Mouse (Mus musculus): ENCODE results near the gene Ripor3. TPM values are rescaled to one million over a fixed set of nuclear protein-coding genes. Genes with fewer than 3 reads are reported as not detected.
A peak's percentile ranks its signal among the peaks of the same experiment; 100 is the strongest.

The Ripor3 gene
- polyA plus RNA-seq, 2 experiments: 5.3 to 21.0 TPM

- Histone ChIP-seq H3K36me3 (ENCODE audit: control insufficient read depth, insufficient read depth, low read length) (0 out of 2 replicates have a peak, but pooled peaks cover 3% of the 10 kb centered on the region), H3K4me1 (ENCODE audit: control insufficient read depth, insufficient read depth, low read length) (peaks cover 33% of the 10 kb centered on the region), H3K4me3 (replicated peaks; ENCODE audit: low read length) (no peak overlapping the region), H3K9me3 (ENCODE audit: control insufficient read depth, low read length) (no peaks in the 10 kb centered on the region), H3K27me3 (ENCODE audit: control insufficient read depth, insufficient read depth, low read length) (no peaks in the 10 kb centered on the region), H3K4me2 (replicated peaks; ENCODE audit: low read depth, low read length, severe bottlenecking) (no peak overlapping the region), H3K27ac (replicated peaks; ENCODE audit: low read depth, low read length) (no peak overlapping the region), H3K9ac (ENCODE audit: low read depth, low read length, severe bottlenecking) (no peak overlapping the region)
- TF ChIP-seq POLR2A (IDR thresholded peaks at IDR 0.05; ENCODE audit: borderline replicate concordance, extremely low read depth, insufficient read depth, insufficient read length): no peak
- DNase-seq (ENCODE audit: low spot score): no peak
- 74% methylated on average over 3 of the region's 3 CpGs for WGBS
- no peak for ATAC-seq (ENCODE audit: low FRiP score, low read depth)
Observed at GRCm38 (mm10) chr2:167935956-167936355, 74.5 kb downstream of the Ripor3 start.

GRCm38 (mm10) chr2:167933397-167933796, 77.0 kb downstream of the Ripor3 start:
- 44% methylated on average over 7 of the region's 7 CpGs for WGBS
- no peak overlapping the region; the same call in 1 of the 2 replicates for H3K27ac ChIP-seq (replicated peaks; ENCODE audit: low read depth, low read length)
- no peak for DNase-seq (ENCODE audit: low spot score)
- H3K4me2 ChIP-seq (replicated peaks; ENCODE audit: low read depth, low read length, severe bottlenecking): peak overlapping the region; percentile 91
- H3K9me3 ChIP-seq (ENCODE audit: control insufficient read depth, low read length): no peaks in the 10 kb centered on the region
- no peaks in the 10 kb centered on the region for H3K27me3 ChIP-seq (ENCODE audit: control insufficient read depth, insufficient read depth, low read length)
- no peaks in the 10 kb centered on the region for H3K36me3 ChIP-seq (ENCODE audit: control insufficient read depth, insufficient read depth, low read length)
- H3K4me1 ChIP-seq (ENCODE audit: control insufficient read depth, insufficient read depth, low read length): peaks cover 17% of the 10 kb centered on the region
- no peak for TF ChIP-seq POLR2A (IDR thresholded peaks at IDR 0.05; ENCODE audit: borderline replicate concordance, extremely low read depth, insufficient read depth, insufficient read length)
- peak overlapping the region; percentile 90 for H3K4me3 ChIP-seq (replicated peaks; ENCODE audit: low read length)
- H3K9ac ChIP-seq (ENCODE audit: low read depth, low read length, severe bottlenecking): peak overlapping the region; percentile 85
- no peak for ATAC-seq (ENCODE audit: low FRiP score, low read depth)

GRCm38 (mm10) chr2:167932727-167933231, 77.6 kb downstream of the Ripor3 start:
- WGBS: 2% methylated on average over 18 of the region's 18 CpGs
- no peak overlapping the region for H3K27ac ChIP-seq (replicated peaks; ENCODE audit: low read depth, low read length)
- no peaks in the 10 kb centered on the region for H3K36me3 ChIP-seq (ENCODE audit: control insufficient read depth, insufficient read depth, low read length)
- H3K4me1 ChIP-seq (ENCODE audit: control insufficient read depth, insufficient read depth, low read length): peaks cover 17% of the 10 kb centered on the region
- ATAC-seq (ENCODE audit: low FRiP score, low read depth) (peak; percentile 16; the same call in 1 of the 2 replicates), DNase-seq (ENCODE audit: low spot score) (no peak)
- H3K4me2 ChIP-seq (replicated peaks; ENCODE audit: low read depth, low read length, severe bottlenecking): peak overlapping the region; percentile 91
- no peaks in the 10 kb centered on the region for H3K27me3 ChIP-seq (ENCODE audit: control insufficient read depth, insufficient read depth, low read length)
- TF ChIP-seq POLR2A (IDR thresholded peaks at IDR 0.05; ENCODE audit: borderline replicate concordance, extremely low read depth, insufficient read depth, insufficient read length): no peak
- H3K9me3 ChIP-seq (ENCODE audit: control insufficient read depth, low read length): no peaks in the 10 kb centered on the region
- peak overlapping the region; percentile 85 for H3K9ac ChIP-seq (ENCODE audit: low read depth, low read length, severe bottlenecking)
- H3K4me3 ChIP-seq (replicated peaks; ENCODE audit: low read length): peak overlapping the region; percentile 90

GRCm38 (mm10) chr2:167931985-167932726, 78.3 kb downstream of the Ripor3 start, which contains the start of gene Ptpn1:
Ptpn1 (plus strand) TSS chr2:167932057.
- no peak for TF ChIP-seq POLR2A (IDR thresholded peaks at IDR 0.05; ENCODE audit: borderline replicate concordance, extremely low read depth, insufficient read depth, insufficient read length)
- WGBS: 4% methylated on average over 95 of the region's 99 CpGs
- peak; percentile 97 for ATAC-seq (ENCODE audit: low FRiP score, low read depth)

GRCm38 (mm10) chr2:167930975-167931374, 79.4 kb downstream of the Ripor3 start:
- H3K27me3 ChIP-seq (ENCODE audit: control insufficient read depth, insufficient read depth, low read length): no peaks in the 10 kb centered on the region
- 0 out of 2 replicates have a peak overlapping the region, but pooled peaks have one; percentile 62 for H3K27ac ChIP-seq (replicated peaks; ENCODE audit: low read depth, low read length)
- peak overlapping the region; percentile 90 for H3K4me3 ChIP-seq (replicated peaks; ENCODE audit: low read length)
- H3K9ac ChIP-seq (ENCODE audit: low read depth, low read length, severe bottlenecking): no peak overlapping the region
- WGBS: 90% methylated on average over 3 of the region's 3 CpGs
- no peaks in the 10 kb centered on the region for H3K9me3 ChIP-seq (ENCODE audit: control insufficient read depth, low read length)
- DNase-seq (ENCODE audit: low spot score) (no peak), ATAC-seq (ENCODE audit: low FRiP score, low read depth) (no peak)
- H3K36me3 ChIP-seq (ENCODE audit: control insufficient read depth, insufficient read depth, low read length): no peaks in the 10 kb centered on the region
- TF ChIP-seq POLR2A (IDR thresholded peaks at IDR 0.05; ENCODE audit: borderline replicate concordance, extremely low read depth, insufficient read depth, insufficient read length): no peak
- peak overlapping the region; percentile 91; the same call in 1 of the 2 replicates for H3K4me2 ChIP-seq (replicated peaks; ENCODE audit: low read depth, low read length, severe bottlenecking)
- H3K4me1 ChIP-seq (ENCODE audit: control insufficient read depth, insufficient read depth, low read length): peaks cover 17% of the 10 kb centered on the region

More at GRCm38 (mm10) chr2:167931985-167932726, 78.3 kb downstream of the Ripor3 start, which contains the start of gene Ptpn1:
- H3K4me3 ChIP-seq (replicated peaks; ENCODE audit: low read length): peak within 1 kb of the TSS; percentile 90
- no peaks in the 10 kb centered on the region for H3K27me3 ChIP-seq (ENCODE audit: control insufficient read depth, insufficient read depth, low read length)
- H3K36me3 ChIP-seq (ENCODE audit: control insufficient read depth, insufficient read depth, low read length): no peaks in the 10 kb centered on the region
- peaks cover 17% of the 10 kb centered on the region for H3K4me1 ChIP-seq (ENCODE audit: control insufficient read depth, insufficient read depth, low read length)
- H3K9me3 ChIP-seq (ENCODE audit: control insufficient read depth, low read length): no peaks in the 10 kb centered on the region
- H3K4me2 ChIP-seq (replicated peaks; ENCODE audit: low read depth, low read length, severe bottlenecking): peak within 1 kb of the TSS; percentile 91
- peak within 1 kb of the TSS; percentile 62 for H3K27ac ChIP-seq (replicated peaks; ENCODE audit: low read depth, low read length)
- peak; percentile 95 for DNase-seq (ENCODE audit: low spot score)
- peak within 1 kb of the TSS; percentile 85 for H3K9ac ChIP-seq (ENCODE audit: low read depth, low read length, severe bottlenecking)

Other genes with a start within 250 kb of the Ripor3 start
- 27.3 and 31.1 TPM in 2 replicates for gene Ptpn1, start 78.6 kb downstream of the Ripor3 start, polyA plus RNA-seq (2012; rRNA removed)
- 41.5 and 49.0 TPM in 2 replicates for gene Ptpn1, start 78.6 kb downstream of the Ripor3 start, polyA plus RNA-seq (2014; fragmentation: Nextera tagmentation; extraction: Ambion mirVana)
- 3.7 and 4.0 TPM in 2 replicates for gene Pard6b, start 70.4 kb upstream of the Ripor3 start, polyA plus RNA-seq (2012; rRNA removed)
- 4.0 and 4.1 TPM in 2 replicates for gene Pard6b, start 70.4 kb upstream of the Ripor3 start, polyA plus RNA-seq (2014; fragmentation: Nextera tagmentation; extraction: Ambion mirVana)
- gene Adnp, start 196.5 kb upstream of the Ripor3 start, polyA plus RNA-seq (2012; rRNA removed): 61.5 and 71.3 TPM in 2 replicates
- 8.5 and 14.5 TPM in 2 replicates for gene Adnp, start 196.5 kb upstream of the Ripor3 start, polyA plus RNA-seq (2014; fragmentation: Nextera tagmentation; extraction: Ambion mirVana)
- gene Gm20716, start 219.7 kb upstream of the Ripor3 start, polyA plus RNA-seq (2012; rRNA removed): 14.5 and 28.6 TPM in 2 replicates
- gene Gm20716, start 219.7 kb upstream of the Ripor3 start, polyA plus RNA-seq (2014; fragmentation: Nextera tagmentation; extraction: Ambion mirVana): 22.9 and 27.8 TPM in 2 replicates
- 15.7 and 18.4 TPM in 2 replicates for gene Dpm1, start 220.0 kb upstream of the Ripor3 start, polyA plus RNA-seq (2012; rRNA removed)
- gene Dpm1, start 220.0 kb upstream of the Ripor3 start, polyA plus RNA-seq (2014; fragmentation: Nextera tagmentation; extraction: Ambion mirVana): 90.4 and 90.6 TPM in 2 replicates
- 12.2 and 16.5 TPM in 2 replicates for gene Mocs3, start 220.0 kb upstream of the Ripor3 start, polyA plus RNA-seq (2012; rRNA removed)
- gene Mocs3, start 220.0 kb upstream of the Ripor3 start, polyA plus RNA-seq (2014; fragmentation: Nextera tagmentation; extraction: Ambion mirVana): 8.3 and 10.6 TPM in 2 replicates

Data from limb, embryonic 14.5 days (tissue).